Mouse (Mus musculus): ENCODE measurements around the gene Lysmd4. TPM values are rescaled to one million over a fixed set of nuclear protein-coding genes. Genes with fewer than 3 reads are reported as not detected.

Lysmd4 gene
- total RNA-seq, 2 experiments from 2014 or later = 13.8 to 16.9 TPM

GRCm38 (mm10) chr7:67318697-67319096 is 96.4 kb downstream of the Lysmd4 start:
- no peak for DNase-seq (ENCODE audit: low spot score in 2 of 2)

GRCm38 (mm10) chr7:67320359-67320758 is 98.0 kb downstream of the Lysmd4 start:
- no peak for DNase-seq (ENCODE audit: low spot score in 2 of 2)

DNA sequence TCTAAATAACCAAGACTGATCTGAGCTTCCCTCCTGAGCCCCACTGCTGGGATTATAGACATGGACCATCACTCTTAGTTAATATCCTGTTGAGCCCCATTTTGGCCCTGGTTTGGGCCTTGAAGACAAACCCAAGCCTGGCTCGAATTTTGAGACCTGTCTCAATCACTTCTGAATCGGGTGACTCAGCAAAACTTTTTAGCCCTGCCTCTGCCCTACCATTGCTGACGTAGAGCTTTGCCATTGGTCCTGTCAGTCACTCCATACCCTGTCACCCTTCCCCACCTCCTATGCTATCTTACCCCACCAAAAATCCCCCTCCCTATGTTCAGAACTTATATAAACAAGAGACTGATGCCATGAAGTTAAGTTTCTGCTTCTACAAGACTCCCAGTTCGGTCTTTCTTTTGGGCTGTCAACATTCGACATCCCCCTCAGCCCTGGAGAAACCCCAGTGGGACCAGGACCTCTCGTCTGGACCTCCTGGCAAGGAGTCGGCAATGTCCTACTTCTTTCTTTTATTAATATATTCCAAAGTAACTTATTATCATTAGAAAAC is 119.8 kb downstream of the Lysmd4 start:
- DNase-seq (ENCODE audit: low spot score in 2 of 2) = no peak

- no peak for DNase-seq (ENCODE audit: low spot score in 2 of 2)
Measured at GRCm38 (mm10) chr7:67344443-67344842, 122.1 kb downstream of the Lysmd4 start.

GRCm38 (mm10) chr7:67352989-67353388 is 130.6 kb downstream of the Lysmd4 start:
- no peak for DNase-seq (ENCODE audit: low spot score in 2 of 2)

DNA sequence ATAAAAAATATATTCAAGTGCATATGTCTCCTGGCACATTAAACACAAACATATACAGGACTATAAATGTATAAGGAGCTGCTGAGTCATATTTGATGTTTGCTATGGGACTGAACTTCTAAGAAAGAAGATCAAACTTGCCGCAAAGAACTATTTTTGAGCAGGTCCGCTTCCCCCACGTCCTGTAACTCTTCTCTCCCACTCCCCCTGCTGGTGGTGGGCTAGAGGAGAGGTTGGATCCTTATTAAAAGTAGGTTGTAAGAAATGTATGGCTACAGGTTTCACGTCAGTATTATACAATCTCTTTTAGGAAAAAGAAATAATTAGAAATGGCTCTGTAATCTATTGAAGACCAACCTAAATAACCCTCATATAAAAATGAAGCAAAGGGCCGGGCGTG is 131.3 kb downstream of the Lysmd4 start:
- DNase-seq (ENCODE audit: low spot score in 2 of 2) = no peak

DNA sequence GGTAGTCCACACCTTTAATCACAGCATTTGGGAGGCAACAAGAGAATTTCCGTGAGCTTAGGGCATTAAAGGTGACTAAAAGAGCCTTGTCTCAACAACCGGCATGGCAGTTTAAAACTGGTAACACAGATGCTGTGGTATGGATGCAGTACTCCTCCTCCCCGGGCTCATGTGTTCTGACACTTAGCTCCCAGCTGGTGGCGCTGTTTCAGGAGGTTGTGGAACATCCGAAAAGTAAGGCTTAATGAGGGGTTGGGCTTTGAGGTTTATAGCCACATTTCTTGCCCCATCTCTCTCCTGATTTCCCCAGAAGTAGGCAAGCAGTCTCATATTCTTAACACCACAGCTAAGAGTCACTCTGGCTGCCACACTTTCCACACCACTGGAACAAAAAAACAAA is 133.5 kb downstream of the Lysmd4 start:
- no peak for DNase-seq (ENCODE audit: low spot score in 2 of 2)

Other genes starting within 250 kb of the Lysmd4 start
- 10 to 100 TPM; 70.1 to 71.6 TPM for gene Mef2a, start 150.3 kb downstream of the Lysmd4 start, total RNA-seq (2021)

Data from adrenal gland, postnatal 4 days (tissue).